Mouse (Mus musculus) right cerebral cortex, postnatal 36 days (tissue): ENCODE data around the gene Kdm2b.

ENCODE experiments used
- DNase-seq, 2 experiments: peaks; one replicate each; pipeline ENCODE4 v3.0.0; 2022; ENCODE audit warnings: low spot score in 2 of 2, mixed read lengths in 1 of 2

The Kdm2b gene

DNA sequence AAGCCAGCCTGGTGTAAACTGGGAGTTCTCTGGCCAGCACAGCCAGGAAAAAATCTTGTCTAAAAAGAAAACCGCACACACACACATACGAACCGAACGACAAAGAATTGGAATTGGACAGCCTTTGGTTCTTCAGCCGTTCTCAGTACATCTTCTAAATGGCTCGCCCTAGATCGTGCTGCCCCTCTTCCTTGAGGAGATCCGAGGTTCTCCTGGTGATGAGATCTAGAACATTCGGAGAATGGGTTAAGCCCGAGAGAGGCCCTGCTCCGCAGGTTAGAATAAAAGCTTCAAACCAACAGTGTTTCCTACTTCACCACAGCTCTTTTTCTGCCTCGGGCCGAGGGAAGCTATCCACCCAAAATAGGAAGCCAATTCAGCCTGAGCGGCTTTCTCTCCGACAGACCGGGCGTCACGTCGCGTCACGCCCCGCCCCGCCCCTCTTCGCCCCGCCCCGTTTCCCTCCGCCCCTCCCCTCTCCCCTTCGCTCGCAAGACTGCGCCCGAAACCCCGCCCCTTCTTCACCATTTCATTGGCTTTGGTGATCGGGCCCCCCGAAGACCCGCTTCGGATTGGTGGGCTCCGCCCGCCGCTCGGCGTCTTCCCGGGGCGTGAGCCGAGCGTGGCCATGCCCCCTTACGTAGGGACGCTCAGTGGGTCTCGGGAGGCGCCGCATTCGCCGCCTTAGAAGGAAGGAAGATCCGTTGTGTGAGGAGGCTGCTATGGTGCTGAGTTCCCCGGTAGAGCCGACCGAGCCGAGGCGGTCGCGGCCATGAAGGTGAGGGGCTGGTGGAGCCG is 139.9 kb downstream of the Kdm2b start, which contains the start of gene Rnf34:
TSS of gene Rnf34 (plus strand) at position 528 of the 798 bp plus-strand sequence.
- peak; percentile 97 for DNase-seq

DNA sequence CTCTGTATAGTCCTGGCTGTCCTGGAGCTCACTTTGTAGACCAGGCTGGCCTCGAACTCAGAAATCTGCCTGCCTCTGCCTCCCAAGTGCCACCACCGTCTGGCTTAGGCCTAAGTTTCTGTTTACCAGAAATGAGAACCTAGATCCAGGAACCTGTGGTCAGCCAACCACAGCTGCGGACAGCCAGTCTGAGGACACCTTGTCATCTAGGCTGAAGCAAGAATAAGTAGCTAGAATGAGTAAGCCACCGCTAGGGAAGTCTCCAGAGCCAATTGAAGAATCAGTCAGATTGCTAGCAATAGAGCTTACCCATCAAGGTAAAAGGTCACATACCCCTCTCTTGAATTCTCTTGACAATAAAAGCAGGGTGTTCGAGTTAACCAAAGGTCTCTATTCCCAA is 145.8 kb downstream of the Kdm2b start:
- DNase-seq, result no peak

DNA sequence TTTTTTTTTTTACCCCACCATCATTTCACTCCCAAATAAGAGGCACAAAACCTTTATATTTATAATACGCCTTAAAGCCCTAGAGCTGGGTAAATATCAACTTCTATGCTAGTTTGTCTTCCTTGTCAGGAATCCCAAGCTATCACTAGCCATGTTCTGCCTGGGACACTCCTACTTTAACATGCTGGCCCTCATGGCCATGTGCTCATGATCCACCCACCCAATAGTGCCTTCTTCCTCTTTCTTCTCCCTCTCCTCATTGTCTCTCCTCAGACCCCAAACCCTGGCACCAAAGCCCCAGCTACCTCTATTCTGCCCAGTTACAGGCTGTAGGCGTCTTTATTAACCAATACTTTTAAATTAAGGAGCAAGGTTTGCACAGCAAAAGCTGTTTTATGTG is 148.5 kb downstream of the Kdm2b start:
- DNase-seq, result no peak

DNA sequence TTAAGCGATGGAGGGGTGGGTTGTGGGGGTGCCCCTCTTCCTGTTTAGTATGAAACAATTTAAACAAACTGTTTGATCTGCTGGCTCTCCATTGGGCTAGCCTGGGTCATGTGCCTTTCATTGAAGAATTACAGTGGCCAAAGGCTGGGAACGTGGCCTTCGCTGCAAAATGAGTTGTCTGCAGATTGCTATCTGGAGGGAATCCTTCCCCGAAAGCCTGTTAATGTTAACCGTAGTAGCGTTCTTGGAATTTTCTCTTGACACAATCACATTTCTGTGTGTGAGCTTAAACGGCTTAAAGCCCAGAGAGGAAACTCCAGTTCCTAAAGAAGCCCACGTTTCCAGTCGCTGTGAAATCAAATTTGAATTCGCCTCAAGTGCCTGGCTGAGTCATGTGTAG is 156.6 kb downstream of the Kdm2b start:
- DNase-seq, result no peak

- no peak for DNase-seq
Measured at GRCm38 (mm10) chr5:122832536-122832935, 157.1 kb downstream of the Kdm2b start.

DNA sequence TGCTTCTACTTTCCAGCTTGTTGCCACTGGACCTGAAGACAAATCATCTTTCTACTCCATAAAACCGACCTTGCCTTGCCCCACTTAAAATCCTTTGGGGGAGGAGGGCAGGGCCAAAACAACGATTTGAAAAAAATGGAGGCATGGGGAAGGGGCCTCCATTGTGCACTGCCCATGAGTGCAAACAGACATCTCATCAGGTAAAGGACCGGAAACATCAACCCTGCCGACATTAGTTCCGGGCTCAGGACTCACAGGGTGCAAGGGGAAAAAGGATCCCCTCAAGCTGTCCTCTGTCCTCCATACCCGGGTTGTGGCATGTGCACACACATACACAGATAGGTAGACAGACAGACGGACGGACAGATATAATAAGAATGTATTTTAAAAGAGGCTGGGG is 164.5 kb downstream of the Kdm2b start:
- DNase-seq, result no peak

- DNase-seq, result no peak
Measured at GRCm38 (mm10) chr5:122824450-122824849, 165.2 kb downstream of the Kdm2b start.

GRCm38 (mm10) chr5:122823976-122824375 is 165.6 kb downstream of the Kdm2b start:
- DNase-seq, result no peak

GRCm38 (mm10) chr5:122822441-122822840 is 167.2 kb downstream of the Kdm2b start:
- no peak for DNase-seq

DNA sequence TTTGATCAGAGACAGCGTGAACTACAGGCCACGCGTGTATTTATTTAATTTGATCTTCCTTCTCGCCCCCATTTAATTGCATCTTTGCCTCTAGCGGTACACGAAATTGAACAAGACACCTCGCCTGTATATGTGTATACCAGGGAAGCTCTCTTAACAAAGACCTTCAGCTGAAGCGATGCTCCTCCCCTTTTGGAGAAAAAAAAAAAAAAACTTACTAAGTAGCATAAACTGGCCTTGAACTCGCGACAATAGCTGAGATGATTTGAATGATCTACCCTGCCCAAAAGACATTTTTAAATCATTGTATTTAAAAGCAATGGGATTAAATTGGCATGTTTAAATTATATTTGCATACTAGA is 168.1 kb downstream of the Kdm2b start:
- no peak for DNase-seq

DNA sequence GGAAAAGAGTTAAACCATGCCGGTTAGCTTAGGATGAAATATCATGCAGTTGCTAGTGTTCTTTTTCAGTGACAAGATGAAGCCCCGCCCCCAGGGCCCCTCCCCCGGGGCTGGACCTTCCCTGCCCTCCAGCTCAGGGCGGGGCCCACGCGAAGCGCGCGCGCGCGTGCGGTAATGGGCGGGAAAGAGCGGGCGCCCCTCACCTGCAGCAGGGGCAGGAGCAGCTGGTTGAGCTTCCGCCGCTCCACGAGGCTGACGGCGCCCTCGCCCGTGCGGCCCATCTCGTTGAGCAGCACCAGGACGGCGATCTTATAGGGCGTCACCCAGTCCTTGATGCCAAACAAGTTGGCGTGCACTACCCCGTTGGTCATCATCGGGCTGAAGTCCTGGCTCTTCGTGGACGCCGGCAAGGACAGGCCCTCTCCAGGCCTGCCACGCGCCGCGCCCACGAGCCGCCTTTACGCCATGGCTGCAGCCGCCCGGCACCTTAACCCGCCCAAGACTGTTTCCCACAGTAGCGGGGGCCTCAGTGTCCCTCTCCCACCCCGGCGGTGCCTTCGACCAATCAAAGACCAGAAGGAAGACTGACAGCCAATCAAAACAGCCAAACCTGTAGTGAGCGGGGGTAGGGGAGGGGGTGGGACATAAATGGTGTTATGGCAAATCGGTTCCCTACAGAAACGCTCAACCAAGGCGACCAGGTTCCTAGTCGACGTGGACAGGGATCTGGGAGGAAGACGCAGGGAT is 168.7 kb downstream of the Kdm2b start, which contains the start of gene Anapc5:
TSS of gene Anapc5 (minus strand) at position 563 of the 747 bp plus-strand sequence.
- peak; percentile 85 to 91 for DNase-seq
